Mouse (Mus musculus): ENCODE measurements around the gene Ssxb2.
"Not testable (repeated sequence)": the region's sequence is repeated elsewhere in the genome, so short reads cannot be mapped to it uniquely, and the experiment has no call there.

Gene Ssxb2

GRCm38 (mm10) chrX:8461626-8462025 is at the start of gene Ssxb2:
TSS of gene Ssxb2 (minus strand) at chrX:8461726.
- DNase-seq (ENCODE audit: low spot score): not testable (repeated sequence)

- DNase-seq (ENCODE audit: low spot score): not testable (repeated sequence)
These were observed 48.5 kb downstream of the Ssxb2 start, which contains the start of gene Ssxb1 for GRCm38 (mm10) chrX:8413005-8413404. TSS of gene Ssxb1 (plus strand) at chrX:8413305.
